Mouse (Mus musculus) kidney, adult 2 months (tissue): ENCODE measurements around the gene Fbxl17.

Source experiments
- CTCF ChIP-seq: fragments of 200-500 bp; conservative IDR thresholded peaks from 2 replicates; pipeline ENCODE4 v1.5.1; 2011; ENCODE audit warnings: low read depth, mild to moderate bottlenecking, control low read depth, low read length, moderate library complexity, mixed read lengths; ENCODE audit not compliant: insufficient read depth, insufficient read length
- POLR2A ChIP-seq: fragments of 200-500 bp; IDR thresholded peaks from one replicate; pipeline ENCODE4 v1.6.1; 2011; ENCODE audit warnings: low read depth, low read length, control low read depth

DNA sequence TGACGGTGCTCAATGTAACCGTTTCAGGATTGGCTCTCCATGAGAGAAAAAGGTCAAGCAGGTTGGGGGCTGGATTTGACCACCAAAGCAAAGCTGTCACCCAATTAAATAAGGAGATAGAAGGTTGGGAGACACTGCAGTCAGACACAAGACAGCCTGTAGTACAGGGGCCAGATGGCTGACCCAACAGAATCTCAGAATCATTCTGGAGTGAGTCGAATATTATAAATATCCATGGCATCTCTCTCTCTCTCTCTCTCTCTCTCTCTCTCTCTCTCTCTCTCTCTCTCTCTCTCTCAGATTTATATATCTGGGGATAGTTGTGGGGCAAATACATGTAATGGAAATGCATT, 487.3 kb downstream of the Fbxl17 start:
- TF ChIP-seq POLR2A (no peak), CTCF (no peak)
